Mouse (Mus musculus): ENCODE data around the gene Slc52a3.

Slc52a3 gene

DNA sequence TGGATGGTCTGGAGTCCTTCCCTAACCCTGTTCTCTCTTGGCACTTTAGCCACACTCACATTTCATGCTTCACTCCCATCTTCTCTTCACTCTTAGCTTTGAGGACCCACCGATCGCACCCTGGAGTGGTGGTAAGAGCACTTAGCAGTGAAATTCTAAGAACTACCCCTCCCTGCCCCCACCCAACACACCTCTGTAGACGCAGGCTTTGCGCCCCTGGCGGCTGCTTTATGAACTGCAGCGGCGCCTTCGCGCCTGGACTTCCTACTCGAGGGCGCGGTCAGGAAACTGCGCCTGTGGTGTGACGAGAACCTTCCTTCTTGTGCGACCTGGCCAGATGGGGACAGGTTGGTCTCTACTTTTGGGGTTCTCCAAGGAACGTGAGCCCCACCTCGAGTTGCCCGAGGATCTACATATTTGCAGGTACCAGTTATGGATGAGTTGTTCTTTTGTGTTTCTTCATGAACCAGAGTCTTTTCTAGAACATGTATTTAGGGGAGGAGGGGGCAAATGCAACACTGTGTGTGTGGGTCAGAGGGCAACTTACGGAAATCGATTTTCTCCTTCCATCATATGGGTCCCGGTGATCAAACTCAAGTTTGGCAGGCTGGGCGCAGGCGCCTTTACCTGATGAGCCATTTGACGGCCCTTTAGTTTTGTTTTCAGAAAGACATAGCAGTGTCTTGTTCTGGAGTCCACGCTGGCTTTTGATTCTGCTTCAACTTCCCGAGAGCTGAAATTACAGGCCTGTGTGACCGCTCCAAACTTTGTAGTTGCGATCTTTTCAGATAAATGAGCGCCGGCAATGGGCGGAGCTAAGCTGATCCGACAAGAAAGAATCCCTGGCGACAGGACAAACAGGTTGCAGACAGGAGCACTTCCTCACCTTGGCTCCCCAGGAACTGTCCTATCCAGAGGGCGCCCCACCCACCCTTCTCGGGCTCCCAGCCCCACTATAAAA is at the start of gene Slc52a3:
Gene Slc52a3, plus strand, starts transcription at position 283 of the 961 bp plus-strand sequence.
- DNase-seq = peak; percentile 75

DNA sequence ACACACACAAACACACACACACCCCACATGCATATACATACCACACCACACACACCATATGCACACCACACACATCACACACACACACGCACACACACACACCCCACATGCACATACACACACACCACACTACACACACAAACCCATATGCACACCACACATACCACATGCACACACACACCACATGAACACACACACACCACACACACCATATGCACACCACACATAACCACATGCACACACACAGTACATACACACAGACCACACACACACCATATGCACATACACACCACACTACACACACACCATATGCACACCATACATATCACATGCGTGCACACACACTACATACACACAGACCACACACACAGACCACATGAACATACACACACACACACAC is 48.7 kb upstream of the Slc52a3 start:
- no peak for DNase-seq

DNA sequence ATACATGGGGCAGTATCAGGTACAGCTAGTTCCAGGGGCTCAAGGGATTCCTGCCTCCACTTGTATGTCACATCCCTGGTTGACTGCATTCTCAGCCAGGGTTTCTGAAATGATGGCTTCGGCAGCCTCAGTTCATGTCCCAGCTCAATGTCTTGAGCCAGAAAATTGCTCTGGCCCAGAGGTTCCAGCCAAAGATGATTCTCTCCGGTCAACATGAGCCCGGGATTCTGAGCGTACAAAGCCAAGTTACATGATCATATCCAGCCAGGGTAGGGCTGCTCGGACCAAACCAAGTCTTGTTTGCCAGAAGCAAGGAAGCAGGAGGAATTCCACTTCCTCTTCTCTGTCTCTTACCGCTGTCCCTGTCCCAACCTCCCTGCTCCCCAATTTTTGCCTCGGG is 48.0 kb upstream of the Slc52a3 start:
- DNase-seq = no peak

DNA sequence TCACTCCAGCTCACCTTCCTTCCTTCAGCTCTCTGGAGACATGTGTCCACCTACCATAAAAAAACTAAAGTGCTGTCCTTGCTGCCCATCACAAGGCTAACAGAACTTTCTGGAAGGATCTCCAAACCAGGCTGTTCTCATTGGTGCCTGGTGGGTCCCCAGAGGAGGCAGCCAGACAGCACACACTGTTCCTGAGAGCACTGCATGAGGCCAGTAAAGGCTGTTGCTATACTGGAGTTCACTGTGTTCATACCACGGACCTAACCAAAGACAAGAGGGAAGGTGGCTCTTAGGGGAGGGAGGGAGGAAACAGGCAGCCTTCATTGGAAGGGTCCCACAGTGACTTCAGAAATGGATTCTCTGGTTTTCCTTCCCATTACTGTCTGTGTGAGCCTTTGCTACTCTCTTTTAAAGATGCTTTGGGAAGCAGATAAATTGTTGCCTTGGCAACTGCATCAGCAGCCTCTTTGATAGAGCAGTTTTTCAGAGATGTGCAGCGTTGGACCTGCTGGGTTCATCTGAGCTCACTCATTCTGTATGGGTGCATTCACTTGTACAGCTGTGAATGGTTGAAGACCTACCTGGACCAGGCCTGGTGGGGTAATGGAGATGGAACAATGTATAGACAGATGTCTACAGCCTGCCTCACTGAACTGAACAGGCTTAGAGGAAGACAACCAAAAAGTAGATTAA is 47.1 kb upstream of the Slc52a3 start:
- DNase-seq = no peak

DNA sequence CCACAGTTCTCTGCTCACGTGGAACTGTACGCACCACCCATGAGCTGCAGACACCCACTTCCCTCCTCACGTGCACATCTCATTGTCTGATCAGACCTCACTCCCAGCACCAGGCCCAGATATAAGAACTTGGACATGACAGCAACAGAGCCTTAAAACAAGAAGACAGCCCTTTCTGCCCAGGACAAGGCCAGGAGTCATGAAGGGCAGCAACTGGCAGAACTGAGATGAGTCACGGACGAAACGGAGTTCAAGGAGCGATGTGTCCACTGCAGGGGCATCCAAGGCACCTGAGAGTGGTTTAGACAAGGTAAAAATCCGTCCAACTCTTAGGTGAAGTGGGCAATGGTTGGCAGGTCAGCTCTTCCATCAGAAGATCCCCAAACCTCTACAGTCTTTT is 42.6 kb upstream of the Slc52a3 start:
- no peak for DNase-seq

DNA sequence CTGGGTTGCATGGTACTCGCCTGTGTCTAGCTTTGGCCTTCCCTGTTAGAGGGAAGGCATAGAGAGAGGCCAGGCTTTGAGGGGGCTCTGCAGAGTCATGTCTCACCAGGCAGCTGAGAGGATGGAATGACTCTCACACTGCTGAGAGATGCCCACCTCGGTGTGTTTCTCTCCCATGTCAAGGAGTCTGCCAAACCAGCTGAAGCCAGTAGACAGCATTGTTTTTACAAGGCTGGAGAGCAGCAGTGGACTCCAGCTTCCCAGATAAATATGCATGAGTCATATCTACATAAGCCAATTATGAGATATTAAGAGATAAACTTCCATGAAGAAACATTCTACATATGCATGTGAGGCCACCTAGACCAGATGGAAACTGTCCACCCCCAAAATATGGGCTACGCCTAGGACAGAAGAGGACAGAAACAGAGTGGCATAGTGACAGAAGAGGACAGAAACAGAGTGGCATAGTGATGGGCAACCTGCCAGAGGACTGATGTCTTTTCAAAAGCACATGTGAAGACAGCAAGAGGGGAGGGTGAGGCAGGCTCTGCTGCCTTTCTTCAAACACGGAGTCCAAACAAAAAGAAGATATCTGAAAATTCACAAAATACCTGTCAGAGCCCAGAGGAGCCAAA is 39.7 kb upstream of the Slc52a3 start:
- no peak for DNase-seq

DNA sequence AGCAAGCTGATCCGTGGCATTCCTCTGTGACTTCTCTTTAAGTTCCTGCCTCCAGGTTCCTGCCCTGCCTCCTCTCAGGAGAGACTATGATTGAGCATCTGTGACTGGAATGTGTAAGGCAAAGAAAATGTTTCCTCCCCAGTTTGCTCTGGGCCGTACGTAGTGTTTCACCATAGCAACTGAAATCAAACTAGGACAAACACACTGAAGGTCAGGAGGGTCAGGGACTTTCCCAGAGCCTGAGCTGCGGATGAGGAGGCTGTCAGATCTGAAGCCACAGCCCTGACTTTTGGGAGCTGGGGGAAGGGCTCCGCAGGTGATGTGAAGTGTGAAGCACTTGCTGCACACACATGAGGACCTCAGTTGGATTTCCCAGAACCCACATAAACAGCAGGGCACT is 37.0 kb upstream of the Slc52a3 start:
- DNase-seq = no peak

DNA sequence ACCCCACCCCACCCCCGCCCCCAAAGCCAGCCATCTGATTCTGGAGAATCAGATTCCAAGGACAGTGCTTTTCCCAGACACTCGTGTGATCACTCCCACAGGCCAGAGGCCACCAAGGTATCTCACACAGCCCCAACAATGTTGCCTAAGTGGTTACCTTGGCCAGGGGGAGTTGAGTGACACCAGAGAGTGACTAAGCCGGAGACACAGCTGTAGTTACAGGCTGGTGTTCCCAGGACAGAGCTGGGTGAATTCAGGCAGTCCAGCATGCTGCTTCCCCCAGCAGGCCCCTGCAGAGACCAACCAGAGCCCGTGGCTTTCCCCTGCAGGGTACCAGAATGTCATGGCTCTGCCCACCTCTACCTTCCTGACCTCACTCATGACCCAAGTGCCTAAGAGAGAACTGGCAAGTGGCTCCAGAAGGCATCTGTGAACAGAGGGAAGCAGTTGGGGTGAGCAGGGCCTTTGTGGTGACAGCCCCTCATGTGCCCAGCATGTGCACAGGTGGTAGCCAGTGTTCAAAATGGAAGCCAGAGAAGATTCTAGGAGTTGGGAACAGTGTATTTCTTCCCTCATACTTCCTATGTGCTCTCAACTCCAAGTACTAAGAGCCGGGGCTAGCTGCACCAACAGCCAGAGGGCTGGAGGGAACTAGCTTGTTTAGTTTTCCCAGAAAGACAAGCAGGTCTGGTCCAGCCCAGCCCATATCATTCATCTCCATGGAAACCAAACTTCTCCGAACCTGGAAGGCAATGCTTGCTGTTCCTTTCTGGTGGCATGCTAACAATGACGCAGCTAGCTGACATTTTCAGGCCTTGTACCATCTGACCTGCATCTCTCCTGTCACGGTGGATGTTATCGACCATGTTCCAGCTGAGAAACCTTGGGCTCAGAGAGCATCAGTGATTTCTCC is 34.8 kb upstream of the Slc52a3 start:
- DNase-seq = no peak

DNA sequence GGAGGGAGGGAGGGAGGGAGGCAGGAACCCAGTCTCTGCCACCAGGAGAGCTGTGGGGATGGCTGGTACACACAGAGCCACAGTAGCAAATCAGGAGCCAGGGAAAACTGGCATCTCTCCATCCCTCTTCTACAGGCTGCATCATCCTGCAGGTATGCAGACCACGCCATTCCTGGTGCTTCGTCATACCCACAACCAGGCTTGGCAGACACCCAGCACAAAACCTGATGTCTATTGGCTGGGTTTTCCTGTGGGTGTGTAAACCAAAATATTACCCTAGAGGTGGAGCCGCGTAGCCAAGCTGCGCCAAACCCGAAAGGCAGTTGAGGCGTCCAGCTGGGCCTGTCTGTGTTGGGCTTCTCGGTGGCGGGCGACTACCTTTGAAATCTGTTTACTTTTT is 33.8 kb upstream of the Slc52a3 start:
- DNase-seq = peak; percentile 82

DNA sequence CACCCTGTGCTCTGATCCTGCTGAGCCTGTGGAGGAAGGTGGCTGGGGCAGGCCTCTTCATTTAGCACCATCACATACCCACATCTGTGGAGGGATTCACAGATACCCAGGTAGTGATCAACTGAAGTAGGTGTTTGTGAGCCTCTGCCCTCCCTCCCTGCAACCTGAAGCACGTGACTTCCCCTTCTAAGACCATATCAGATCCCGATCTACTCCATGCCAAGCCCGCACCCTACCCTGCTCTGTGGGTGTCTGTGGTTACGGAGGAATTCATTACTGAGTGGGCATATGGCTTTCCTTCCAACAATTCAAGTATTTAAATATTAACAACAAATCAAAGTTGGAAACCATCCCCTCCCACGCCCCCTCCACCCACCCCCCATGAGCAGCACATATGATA is 33.0 kb upstream of the Slc52a3 start:
- DNase-seq = no peak

DNA sequence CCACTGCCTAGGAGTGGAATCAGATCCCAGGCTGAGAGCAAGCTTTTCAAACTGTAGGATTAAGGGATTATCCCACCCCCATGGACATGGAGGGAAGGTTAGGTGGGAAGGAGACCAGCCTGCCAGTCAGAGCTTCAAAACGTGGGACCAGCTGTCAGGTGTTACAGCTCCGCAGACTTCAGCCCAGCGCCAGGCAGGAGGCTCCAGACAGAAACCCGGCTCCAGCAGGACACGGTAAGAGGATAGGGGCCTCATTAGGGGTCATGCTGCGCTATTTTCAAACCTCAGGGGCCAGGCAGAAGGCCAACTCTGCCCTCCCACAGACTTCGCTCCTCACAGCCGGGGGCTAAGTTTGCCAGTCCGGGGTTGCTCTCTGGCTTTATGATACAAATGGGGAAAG is 32.3 kb upstream of the Slc52a3 start:
- no peak for DNase-seq

DNA sequence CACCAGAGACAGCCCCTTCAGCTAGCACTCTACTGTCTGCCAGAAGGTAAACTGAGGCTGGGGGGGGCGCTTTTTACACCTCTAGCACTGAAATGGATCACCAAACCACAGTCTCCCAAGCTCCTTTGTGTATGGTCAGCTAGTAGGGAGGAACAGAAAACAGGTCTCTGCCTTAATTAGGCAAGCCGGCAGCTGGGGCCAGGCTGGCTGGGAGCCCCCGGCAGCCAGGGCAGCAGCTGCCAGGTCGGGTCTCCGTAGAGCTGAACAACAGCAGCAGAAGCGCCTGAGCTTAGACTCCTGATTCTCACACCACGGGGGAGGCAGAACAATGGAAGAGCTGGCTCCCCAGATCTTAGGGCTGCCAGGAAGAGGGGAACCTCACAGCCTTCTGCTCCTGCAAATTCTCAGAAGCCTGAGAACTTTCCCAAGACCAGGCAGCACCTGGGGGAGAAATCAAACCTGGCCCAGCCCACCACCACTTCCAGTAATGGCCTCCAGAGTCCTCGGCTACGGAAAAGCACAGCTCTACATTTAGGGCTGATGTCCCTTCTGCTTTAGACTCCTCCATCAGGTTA is 29.0 kb upstream of the Slc52a3 start:
- DNase-seq = no peak

DNA sequence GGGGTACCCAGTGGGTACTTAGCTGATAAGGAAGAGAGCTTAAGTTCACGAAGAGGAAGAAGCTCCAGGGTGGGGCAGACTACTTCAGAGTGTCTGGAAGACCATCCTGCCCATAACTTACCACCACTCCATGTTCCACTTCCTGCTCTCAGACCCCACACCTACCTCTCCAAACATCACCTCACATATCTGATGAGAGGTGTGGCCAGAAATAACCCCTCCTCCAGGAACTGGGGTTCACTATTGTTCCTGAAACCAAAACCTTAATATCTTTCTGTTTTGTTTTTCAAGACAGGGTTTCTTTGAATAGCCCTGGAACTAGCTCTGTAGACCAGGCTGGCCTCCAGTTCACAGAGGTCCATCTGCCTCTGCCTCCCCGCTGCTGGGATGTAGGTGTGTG is 28.5 kb upstream of the Slc52a3 start:
- no peak for DNase-seq

DNA sequence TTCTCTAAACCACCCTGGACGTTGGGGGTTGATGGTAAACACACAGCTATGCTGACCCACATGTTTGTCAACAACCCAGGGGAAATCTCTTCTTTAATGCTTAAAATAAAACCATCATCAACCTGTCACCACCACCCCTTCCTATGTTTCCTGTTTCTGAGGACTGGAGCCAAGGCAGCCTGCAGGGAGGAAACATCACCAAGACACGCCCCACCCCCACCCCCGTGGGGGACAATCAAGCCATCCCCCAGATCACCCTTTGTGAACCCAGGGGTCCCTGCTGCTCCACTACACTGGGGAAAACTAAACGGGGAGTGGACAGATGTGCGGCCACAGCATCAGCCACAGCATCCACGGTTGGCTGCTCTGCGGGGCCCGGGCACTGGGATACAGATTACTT is 27.9 kb upstream of the Slc52a3 start:
- no peak for DNase-seq

DNA sequence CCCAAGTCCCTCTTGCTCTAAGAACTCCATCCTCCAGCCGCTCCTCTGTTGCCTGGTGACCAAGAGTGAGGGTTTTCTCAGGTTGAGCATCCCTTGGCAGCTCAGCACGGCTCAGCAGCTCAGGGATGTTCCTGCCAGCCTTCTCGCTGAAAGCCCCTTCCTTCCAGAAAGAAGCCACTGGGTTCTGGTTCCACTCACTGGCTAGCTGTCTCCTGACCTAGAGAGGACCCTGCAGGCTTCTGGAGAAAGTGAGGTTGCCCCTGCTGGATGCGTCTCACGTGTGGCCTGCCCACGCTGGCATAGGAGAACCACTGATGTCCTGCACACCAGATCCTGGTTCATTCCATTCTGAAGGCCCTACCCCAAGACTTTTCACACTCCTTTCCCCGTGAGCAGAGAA is 27.3 kb upstream of the Slc52a3 start:
- DNase-seq = no peak

DNA sequence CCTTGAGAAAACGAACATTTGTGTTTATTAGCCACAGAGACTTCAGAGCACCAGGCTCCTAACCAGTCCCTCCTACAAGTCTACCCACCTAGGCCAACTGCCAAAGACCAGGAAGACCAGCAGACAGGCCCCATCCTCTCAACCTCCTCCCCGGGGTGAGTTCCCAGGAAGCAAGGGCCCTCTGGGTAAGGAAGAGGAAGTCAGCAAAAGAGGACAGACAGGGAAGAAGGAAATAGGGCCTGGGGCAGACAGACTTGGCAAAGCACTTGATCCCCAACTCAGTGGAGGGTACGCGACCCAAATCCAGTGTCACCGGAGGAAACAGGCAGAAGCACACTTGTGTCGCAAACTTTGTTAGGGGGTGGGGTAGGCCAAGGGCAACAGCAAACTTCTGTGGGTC is 26.9 kb upstream of the Slc52a3 start:
- no peak for DNase-seq

DNA sequence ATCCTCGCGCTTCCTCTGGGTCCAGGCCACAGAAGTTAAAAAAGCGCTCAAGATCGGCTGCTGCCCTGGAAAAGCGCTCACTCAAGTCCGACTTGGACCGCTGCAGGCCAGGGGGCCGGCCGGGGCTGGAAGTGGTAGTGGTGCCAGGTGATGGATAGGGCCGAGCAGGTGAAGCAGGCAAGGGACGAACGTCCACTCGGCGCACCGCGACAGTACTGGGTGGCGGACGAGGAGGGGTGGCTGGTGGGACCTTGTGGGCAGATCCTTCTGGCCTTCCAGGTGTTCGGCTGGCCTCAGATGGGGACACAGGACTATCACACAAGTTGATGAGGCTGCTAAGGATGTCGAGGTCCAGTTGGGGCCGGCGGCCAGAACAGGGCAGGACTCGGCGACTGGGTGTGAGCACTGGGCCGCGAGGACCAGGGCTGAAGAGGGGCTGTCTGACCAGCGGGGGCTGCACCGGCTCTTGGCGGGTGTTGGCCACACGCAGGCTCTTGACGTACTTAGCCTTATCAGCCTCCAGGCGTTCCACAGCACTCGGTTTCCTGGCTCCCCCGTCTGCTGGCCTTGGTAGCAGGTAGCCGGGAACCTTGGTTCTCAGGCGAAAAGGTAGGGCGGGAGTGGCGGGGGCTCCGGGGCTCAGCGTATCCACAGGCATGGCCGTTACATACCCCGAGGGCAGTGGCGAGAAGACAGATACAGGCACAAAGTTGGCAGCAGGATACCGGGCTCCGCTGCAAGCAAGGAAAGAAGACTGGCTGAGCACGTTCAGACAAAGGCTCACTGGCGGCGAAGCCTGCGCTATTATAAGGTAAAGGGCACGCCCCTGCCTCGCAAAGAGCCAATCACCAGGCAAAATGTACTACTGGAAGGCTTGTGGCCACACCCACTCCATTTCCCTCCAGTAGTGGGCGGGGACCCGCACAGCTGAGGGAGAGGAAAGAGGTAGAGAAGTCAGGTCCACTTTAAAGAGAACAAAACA is 25.8 kb upstream of the Slc52a3 start:
- DNase-seq = peak; percentile 77

DNA sequence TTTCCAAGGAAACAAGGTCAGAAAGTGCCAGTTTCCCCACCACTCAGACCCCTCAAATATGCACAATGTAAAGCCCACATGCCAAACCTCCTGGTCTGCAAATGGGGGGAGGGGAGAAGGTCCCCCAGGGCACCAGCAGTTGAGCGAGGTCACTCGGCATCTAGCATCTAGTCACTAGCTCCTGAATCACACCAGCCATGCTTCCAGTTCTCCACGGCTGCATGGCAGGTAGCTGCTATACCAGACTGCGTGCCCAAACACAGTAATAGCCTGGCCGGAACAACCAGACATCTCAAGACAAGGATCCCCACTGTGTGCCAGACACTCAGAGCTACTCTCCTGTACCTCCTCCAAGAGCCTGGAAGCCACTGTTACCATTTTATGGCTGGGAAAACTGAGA is 24.6 kb upstream of the Slc52a3 start:
- DNase-seq = no peak

DNA sequence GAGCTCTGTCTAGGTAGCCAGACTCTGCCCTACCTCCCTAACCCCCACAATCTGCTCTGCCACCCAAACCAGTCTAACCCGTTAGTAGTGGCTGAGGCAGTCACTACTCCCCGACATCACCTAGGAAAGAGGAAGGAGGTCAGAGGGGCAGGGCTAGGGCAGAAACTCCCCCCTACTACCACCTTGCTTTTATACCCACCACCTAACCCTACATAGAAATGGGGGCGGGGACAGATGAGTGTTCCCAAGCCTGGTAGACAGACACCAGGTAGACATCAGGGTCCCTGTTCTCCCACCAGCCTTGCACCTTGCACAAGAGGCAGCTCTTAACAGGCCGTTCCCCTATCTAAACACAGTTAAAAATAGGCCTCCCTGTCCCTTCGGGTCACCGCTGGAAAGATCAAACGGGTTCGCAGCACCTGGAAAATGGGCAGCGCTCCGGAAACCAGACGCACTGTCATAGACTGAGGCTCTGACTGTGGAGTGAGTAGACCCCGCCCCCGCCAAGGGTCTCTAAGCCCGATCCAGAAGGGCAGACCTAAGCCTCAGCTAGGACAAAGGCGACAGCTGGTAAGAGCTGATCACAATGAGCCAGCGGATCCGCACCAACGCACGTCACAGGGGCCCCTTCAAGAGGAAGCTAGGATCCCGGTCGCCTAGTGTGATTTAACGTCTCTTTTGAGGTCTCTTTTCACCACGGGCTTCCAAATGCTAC is 23.3 kb upstream of the Slc52a3 start:
- DNase-seq = no peak

Data from right cerebral cortex, adult 18-20 months (tissue).